In genomic region chr9:20697466-20697865, GRCm38 (mm10) we compare ENCODE assay signal across 13 mouse cellular contexts. TPM values are rescaled to one million over a fixed set of nuclear protein-coding genes. Genes with fewer than 3 reads are reported as not detected.
DNase-seq lines count a peak whose midpoint lies in the region; ATAC-seq and TF ChIP-seq lines count a peak whose summit lies in the region.
"Had no signal": no experiment of that assay in that cellular context is flagged by ENCODE, and none has a peak within 500 bp of the region (broad histone marks: within the 10 kb centered on the region; RNA-seq: fewer than 3 reads in every experiment).

No protein-coding gene starts in this region.

- ATAC-seq in forebrain, postnatal 0 days: peak; percentile 45; the same call in 1 of the 2 replicates
- peak; percentile 76 for ATAC-seq in midbrain, embryonic 12.5 days (ENCODE audit: low FRiP score, low read depth)

- no peak overlapping the region for H3K4me3 ChIP-seq in left cerebral cortex, adult 2 months
- H3K4me3 ChIP-seq in forebrain, postnatal 0 days (ENCODE audit: low read depth, low read length): no peak overlapping the region
- no peak overlapping the region for H3K4me3 ChIP-seq in midbrain, embryonic 12.5 days
- H3K4me3 ChIP-seq: megakaryocyte, embryonic 14.5 days had no signal

- WGBS in forebrain, postnatal 0 days: 14% methylated on average over 8 of the region's 8 CpGs
- 10% methylated on average over 8 of the region's 8 CpGs for WGBS in midbrain, embryonic 12.5 days

- no peak for TF ChIP-seq CTCF in left cerebral cortex, adult 2 months (IDR thresholded peaks at IDR 0.05)
- no peak for TF ChIP-seq CTCF in forebrain, postnatal 0 days (IDR thresholded peaks at IDR 0.05; ENCODE audit: low read depth)

- no peaks in the 10 kb centered on the region for H3K36me3 ChIP-seq in forebrain, postnatal 0 days (ENCODE audit: insufficient read depth)
- H3K36me3 ChIP-seq in midbrain, embryonic 12.5 days: no peaks in the 10 kb centered on the region

- no peaks in the 10 kb centered on the region for H3K4me1 ChIP-seq in forebrain, postnatal 0 days (ENCODE audit: insufficient read depth)
- H3K4me1 ChIP-seq in midbrain, embryonic 12.5 days: peaks cover 36% of the 10 kb centered on the region

- H3K27ac ChIP-seq in left cerebral cortex, adult 2 months: peak overlapping the region; percentile 74
- H3K27ac ChIP-seq in forebrain, postnatal 0 days (ENCODE audit: low read depth, low read length): no peak overlapping the region
- H3K27ac ChIP-seq in midbrain, embryonic 12.5 days (replicated peaks): peak overlapping the region; percentile 80

- no peak for DNase-seq in left cerebral cortex, adult 2 months (ENCODE audit: extremely low spot score in 1 of 2, low spot score in 2 of 2)
- no peak for DNase-seq in left cerebral cortex, postnatal 14 days (ENCODE audit: low spot score in 2 of 2)
- DNase-seq in forebrain, postnatal 0 days: no peak
- DNase-seq in lung, postnatal 4 days: no peak
- no peak for DNase-seq in urinary bladder, adult 18-20 months (ENCODE audit: low spot score in 2 of 2)
- DNase-seq in spleen, adult 18-20 months: no peak
- DNase-seq in testis, postnatal 14 days (ENCODE audit: low spot score): no peak
- DNase-seq: cerebellum, postnatal 14 days; layer of hippocampus, adult 9-11 months; lung, adult 2 months had no signal

- H3K9me3 ChIP-seq in forebrain, postnatal 0 days (ENCODE audit: low read length): no peaks in the 10 kb centered on the region
- H3K9me3 ChIP-seq in midbrain, embryonic 12.5 days: no peaks in the 10 kb centered on the region

- H3K4me2 ChIP-seq in forebrain, postnatal 0 days (ENCODE audit: low read depth): no peak overlapping the region
- H3K4me2 ChIP-seq in midbrain, embryonic 12.5 days (replicated peaks): 0 out of 2 replicates have a peak overlapping the region, but pooled peaks have one; percentile 1

- no peaks in the 10 kb centered on the region for H3K27me3 ChIP-seq in forebrain, postnatal 0 days (ENCODE audit: insufficient read depth, low read length)
- no peaks in the 10 kb centered on the region for H3K27me3 ChIP-seq in midbrain, embryonic 12.5 days

- intact Hi-C loops in left cerebral cortex, adult 2 months (cut with DNase I): no loop called here
- intact Hi-C loops in left cerebral cortex, postnatal 14 days (cut with DNase I): no loop called here

- H3K9ac ChIP-seq in forebrain, postnatal 0 days: no peak overlapping the region
- H3K9ac ChIP-seq in midbrain, embryonic 12.5 days (replicated peaks): no peak overlapping the region

RNA-seq across cellular contexts. Expression of gene Pin1, which starts 45.6 kb away (rescaled TPM):
- total RNA-seq in left cerebral cortex, adult 2 months (2021): 10 to 100 TPM; 40.0 to 41.5 TPM
- 10 to 100 TPM; 46.0 to 46.7 TPM for total RNA-seq in left cerebral cortex, postnatal 14 days (2021)
- total RNA-seq in forebrain, postnatal 0 days (2014; rRNA removed): 38.8 and 46.6 TPM in 2 replicates
- 62.0 and 76.0 TPM in 2 replicates for polyA plus RNA-seq in forebrain, postnatal 0 days (2015; fragmentation: Nextera tagmentation; extraction: Ambion mirVana)
- 54.6 and 54.8 TPM in 2 replicates for polyA plus RNA-seq in midbrain, embryonic 12.5 days (2016; fragmentation: Nextera tagmentation; extraction: Ambion mirVana)

RNA-seq across cellular contexts. Expression of gene Olfm2, which starts 48.7 kb away (rescaled TPM):
- 100 to 1,000 TPM; 152 TPM for total RNA-seq in left cerebral cortex, adult 2 months (2021)
- 100 to 1,000 TPM; 205 to 210 TPM for total RNA-seq in left cerebral cortex, postnatal 14 days (2021)
- total RNA-seq in forebrain, postnatal 0 days (2014; rRNA removed): 251 and 263 TPM in 2 replicates
- 210 and 249 TPM in 2 replicates for polyA plus RNA-seq in forebrain, postnatal 0 days (2015; fragmentation: Nextera tagmentation; extraction: Ambion mirVana)
- polyA plus RNA-seq in midbrain, embryonic 12.5 days (2016; fragmentation: Nextera tagmentation; extraction: Ambion mirVana): 40.8 and 42.9 TPM in 2 replicates
- total RNA-seq: hematopoietic stem cell, adult 5-6 weeks had no signal

RNA-seq across cellular contexts. Expression of gene Fbxl12, which starts 52.9 kb away (rescaled TPM):
- 10 to 100 TPM; 26.4 to 28.6 TPM for total RNA-seq in left cerebral cortex, adult 2 months (2021)
- total RNA-seq in left cerebral cortex, postnatal 14 days (2021): 10 to 100 TPM; 16.8 to 16.9 TPM
- 15.6 and 18.7 TPM in 2 replicates for total RNA-seq in forebrain, postnatal 0 days (2014; rRNA removed)
- polyA plus RNA-seq in forebrain, postnatal 0 days (2015; fragmentation: Nextera tagmentation; extraction: Ambion mirVana): 12.5 and 13.4 TPM in 2 replicates
- 19.2 and 20.5 TPM in 2 replicates for polyA plus RNA-seq in midbrain, embryonic 12.5 days (2016; fragmentation: Nextera tagmentation; extraction: Ambion mirVana)

RNA-seq across cellular contexts. Expression of gene Ubl5, which starts 54.8 kb away (rescaled TPM):
- total RNA-seq in left cerebral cortex, adult 2 months (2021): 100 to 1,000 TPM; 289 to 312 TPM
- 100 to 1,000 TPM; 346 to 360 TPM for total RNA-seq in left cerebral cortex, postnatal 14 days (2021)
- 166 and 215 TPM in 2 replicates for total RNA-seq in forebrain, postnatal 0 days (2014; rRNA removed)
- polyA plus RNA-seq in forebrain, postnatal 0 days (2015; fragmentation: Nextera tagmentation; extraction: Ambion mirVana): 533 and 690 TPM in 2 replicates
- polyA plus RNA-seq in midbrain, embryonic 12.5 days (2016; fragmentation: Nextera tagmentation; extraction: Ambion mirVana): 463 and 492 TPM in 2 replicates
